ENCODE assay signal across 25 mouse cellular contexts in the genomic region with DNA sequence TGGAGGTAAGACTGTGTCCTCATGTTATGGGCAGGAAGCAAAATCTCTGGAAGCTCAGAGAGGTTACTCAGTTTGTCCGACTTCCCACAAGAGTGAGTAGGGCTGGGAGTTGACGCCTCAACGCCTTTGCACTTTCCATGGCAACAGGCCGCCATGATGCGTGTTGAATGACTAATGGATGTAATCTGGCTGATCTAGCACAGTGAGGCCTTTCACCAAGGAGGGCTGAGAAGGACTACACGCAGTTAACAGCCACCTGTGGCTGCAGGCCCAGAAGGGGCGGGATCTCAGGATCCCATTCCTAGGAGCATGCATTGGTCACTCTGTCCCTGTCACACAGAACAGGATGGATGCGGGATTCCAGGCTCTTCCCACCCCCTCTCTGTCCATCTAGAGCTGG. TPM values are rescaled to one million over a fixed set of nuclear protein-coding genes. Genes with fewer than 3 reads are reported as not detected.
DNase-seq lines count a peak whose midpoint lies in the region; ATAC-seq and TF ChIP-seq lines count a peak whose summit lies in the region.
"Had no signal": no experiment of that assay in that cellular context is flagged by ENCODE, and none has a peak within 500 bp of the region (broad histone marks: within the 10 kb centered on the region; RNA-seq: fewer than 3 reads in every experiment).

No protein-coding gene starts in this region.

- no peaks in the 10 kb centered on the region for H3K27me3 ChIP-seq in cerebellum, adult 2 months (ENCODE audit: control insufficient read depth, insufficient read depth, low read length)
- peaks cover 2% of the 10 kb centered on the region; the same call in 1 of the 2 replicates for H3K27me3 ChIP-seq in hindbrain, embryonic 16.5 days (replicated peaks; ENCODE audit: control insufficient read depth, insufficient read depth, low read length)
- H3K27me3 ChIP-seq in hindbrain, embryonic 11.5 days (ENCODE audit: control insufficient read depth, insufficient read depth, low read length), result peaks cover 42% of the 10 kb centered on the region
- H3K27me3 ChIP-seq in midbrain, postnatal 0 days (ENCODE audit: insufficient read depth, low read length), result no peaks in the 10 kb centered on the region
- peaks cover 91% of the 10 kb centered on the region for H3K27me3 ChIP-seq in midbrain, embryonic 10.5 days (ENCODE audit: low read depth, poor library complexity, severe bottlenecking)
- H3K27me3 ChIP-seq in kidney, embryonic 16.5 days (ENCODE audit: insufficient read depth, low read length), result peaks cover 50% of the 10 kb centered on the region

- no peaks in the 10 kb centered on the region for H3K36me3 ChIP-seq in hindbrain, embryonic 16.5 days (ENCODE audit: control insufficient read depth, insufficient read depth, low read length)
- H3K36me3 ChIP-seq in hindbrain, embryonic 11.5 days (ENCODE audit: control insufficient read depth, insufficient read depth, low read length), result no peaks in the 10 kb centered on the region
- no peaks in the 10 kb centered on the region for H3K36me3 ChIP-seq in midbrain, postnatal 0 days (ENCODE audit: insufficient read depth, low read length)
- no peaks in the 10 kb centered on the region for H3K36me3 ChIP-seq in midbrain, embryonic 10.5 days
- H3K36me3 ChIP-seq in kidney, embryonic 16.5 days (ENCODE audit: insufficient read depth, low read length), result no peaks in the 10 kb centered on the region
- H3K36me3 ChIP-seq: embryonic facial prominence, embryonic 13.5 days; forebrain, embryonic 12.5 days; heart, embryonic 10.5 days; neural tube, embryonic 15.5 days had no signal

- 89% methylated on average over 8 of the region's 8 CpGs for WGBS in cerebellum, adult 2 months
- 47% methylated on average over 8 of the region's 8 CpGs for WGBS in hindbrain, embryonic 16.5 days
- WGBS in hindbrain, embryonic 11.5 days, result 65% methylated on average over 8 of the region's 8 CpGs
- 63% methylated on average over 8 of the region's 8 CpGs for WGBS in midbrain, postnatal 0 days
- 78% methylated on average over 8 of the region's 8 CpGs for WGBS in midbrain, embryonic 10.5 days
- WGBS in kidney, embryonic 16.5 days, result 69% methylated on average over 8 of the region's 8 CpGs

- peaks cover 10% of the 10 kb centered on the region for H3K4me1 ChIP-seq in cerebellum, adult 2 months (ENCODE audit: control insufficient read depth, insufficient read depth, low read length)
- peaks cover 28% of the 10 kb centered on the region for H3K4me1 ChIP-seq in hindbrain, embryonic 16.5 days (ENCODE audit: control insufficient read depth, insufficient read depth, low read depth, low read length)
- H3K4me1 ChIP-seq in hindbrain, embryonic 11.5 days (replicated peaks; ENCODE audit: control insufficient read depth, insufficient read depth, low read length), result peaks cover 11% of the 10 kb centered on the region
- peaks cover 17% of the 10 kb centered on the region for H3K4me1 ChIP-seq in midbrain, postnatal 0 days (ENCODE audit: insufficient read depth, low read length)
- H3K4me1 ChIP-seq in midbrain, embryonic 10.5 days, result peaks cover 37% of the 10 kb centered on the region
- peaks cover 18% of the 10 kb centered on the region for H3K4me1 ChIP-seq in kidney, embryonic 16.5 days (ENCODE audit: insufficient read depth, low read length)

- H3K27ac ChIP-seq in cerebellum, adult 2 months (ENCODE audit: insufficient read depth, low read length), result no peak overlapping the region
- H3K27ac ChIP-seq in hindbrain, embryonic 16.5 days (ENCODE audit: low read depth, low read length), result no peak overlapping the region
- H3K27ac ChIP-seq in hindbrain, embryonic 11.5 days (ENCODE audit: low read depth, low read length), result no peak overlapping the region
- H3K27ac ChIP-seq in midbrain, postnatal 0 days (ENCODE audit: low read depth, low read length), result no peak overlapping the region
- H3K27ac ChIP-seq in midbrain, embryonic 10.5 days (replicated peaks), result no peak overlapping the region
- H3K27ac ChIP-seq in kidney, embryonic 16.5 days (ENCODE audit: low read length), result no peak overlapping the region
- H3K27ac ChIP-seq: embryonic facial prominence, embryonic 13.5 days; forebrain, embryonic 12.5 days; gastrocnemius, adult 2 months; heart, embryonic 10.5 days; left cerebral cortex, adult 2 months had no signal

- no peak for TF ChIP-seq POLR2A in cerebellum, adult 2 months (IDR thresholded peaks at IDR 0.05; ENCODE audit: borderline replicate concordance, insufficient read depth, low read length)

- no peak overlapping the region for H3K4me3 ChIP-seq in cerebellum, adult 2 months (replicated peaks; ENCODE audit: insufficient read depth, low read depth, low read length)
- H3K4me3 ChIP-seq in hindbrain, embryonic 16.5 days (ENCODE audit: low read length), result no peak overlapping the region
- no peak overlapping the region for H3K4me3 ChIP-seq in hindbrain, embryonic 11.5 days (ENCODE audit: low read depth, low read length)
- no peak overlapping the region for H3K4me3 ChIP-seq in midbrain, postnatal 0 days (ENCODE audit: low read depth, low read length)
- no peak overlapping the region for H3K4me3 ChIP-seq in midbrain, embryonic 10.5 days
- no peak overlapping the region for H3K4me3 ChIP-seq in kidney, embryonic 16.5 days (ENCODE audit: low read length)
- H3K4me3 ChIP-seq: embryonic facial prominence, embryonic 13.5 days; erythroblast, embryonic 14.5 days; forebrain, embryonic 12.5 days; gastrocnemius, adult 2 months; heart, embryonic 10.5 days had no signal

- peak; percentile 26 to 28 for DNase-seq in cerebellum, adult 2 months
- no peak for DNase-seq in cerebellum, postnatal 10 days
- DNase-seq in hindbrain, embryonic 11.5 days (ENCODE audit: low spot score), result no peak
- DNase-seq in midbrain, postnatal 0 days (ENCODE audit: low spot score), result peak; percentile 72
- no peak for DNase-seq in midbrain, embryonic 10.5 days (ENCODE audit: low spot score)
- DNase-seq: adrenal gland, postnatal 36 days; cerebellum, postnatal 14 days; embryo, embryonic 11 days; gastrocnemius, adult 2 months; heart, postnatal 4 days; kidney, adult 9 months; kidney, postnatal 25 days; lung, postnatal 4 days; spleen, adult 18-20 months had no signal

- no peaks in the 10 kb centered on the region for H3K9me3 ChIP-seq in hindbrain, embryonic 16.5 days (ENCODE audit: control insufficient read depth, low read length)
- no peaks in the 10 kb centered on the region for H3K9me3 ChIP-seq in hindbrain, embryonic 11.5 days (ENCODE audit: control insufficient read depth, low read length)
- no peaks in the 10 kb centered on the region for H3K9me3 ChIP-seq in midbrain, postnatal 0 days (ENCODE audit: low read length)
- H3K9me3 ChIP-seq in midbrain, embryonic 10.5 days (replicated peaks), result no peaks in the 10 kb centered on the region
- H3K9me3 ChIP-seq in kidney, embryonic 16.5 days (ENCODE audit: low read length), result no peaks in the 10 kb centered on the region
- H3K9me3 ChIP-seq: embryonic facial prominence, embryonic 13.5 days; forebrain, embryonic 12.5 days; heart, embryonic 10.5 days; neural tube, embryonic 15.5 days had no signal

- H3K9ac ChIP-seq in hindbrain, embryonic 16.5 days (ENCODE audit: low read depth, low read length), result no peak overlapping the region
- no peak overlapping the region for H3K9ac ChIP-seq in hindbrain, embryonic 11.5 days (ENCODE audit: low read depth, low read length)
- H3K9ac ChIP-seq in midbrain, postnatal 0 days (replicated peaks; ENCODE audit: low read length, poor library complexity, severe bottlenecking), result no peak overlapping the region
- no peak overlapping the region for H3K9ac ChIP-seq in kidney, embryonic 16.5 days (replicated peaks; ENCODE audit: low read length)

- TF ChIP-seq CTCF in cerebellum, adult 2 months (IDR thresholded peaks at IDR 0.05; ENCODE audit: borderline replicate concordance, insufficient read depth, low read depth, low read length), result no peak
- no peak for TF ChIP-seq CTCF in midbrain, postnatal 0 days (IDR thresholded peaks at IDR 0.05)

- no peak overlapping the region for H3K4me2 ChIP-seq in hindbrain, embryonic 16.5 days (ENCODE audit: low read length)
- no peak overlapping the region for H3K4me2 ChIP-seq in hindbrain, embryonic 11.5 days (replicated peaks; ENCODE audit: low read depth, low read length)
- H3K4me2 ChIP-seq in midbrain, postnatal 0 days (ENCODE audit: low read depth, low read length, poor library complexity, severe bottlenecking), result no peak overlapping the region
- no peak overlapping the region for H3K4me2 ChIP-seq in kidney, embryonic 16.5 days (replicated peaks; ENCODE audit: low read depth, low read length)
- H3K4me2 ChIP-seq: embryonic facial prominence, embryonic 13.5 days; forebrain, embryonic 12.5 days had no signal

- ATAC-seq in hindbrain, embryonic 16.5 days, result peak; percentile 38; the same call in 1 of the 2 replicates
- no peak for ATAC-seq in hindbrain, embryonic 11.5 days (ENCODE audit: low FRiP score)
- no peak for ATAC-seq in midbrain, postnatal 0 days (ENCODE audit: low FRiP score)
- no peak for ATAC-seq in kidney, embryonic 16.5 days (ENCODE audit: low FRiP score, low TSS enrichment)
- ATAC-seq: intestine, embryonic 16.5 days; Patski had no signal

RNA-seq across cellular contexts. Expression of gene Dtx1, which starts 1.0 kb away (rescaled TPM):
- 123 and 127 TPM in 2 replicates for polyA plus RNA-seq in cerebellum, adult 2 months (2012; rRNA removed)
- 44.8 and 46.6 TPM in 2 replicates for polyA plus RNA-seq in hindbrain, embryonic 16.5 days (2015; fragmentation: Nextera tagmentation; extraction: Ambion mirVana)
- 4.6 and 5.0 TPM in 2 replicates for polyA plus RNA-seq in hindbrain, embryonic 11.5 days (2014; fragmentation: Nextera tagmentation; extraction: Ambion mirVana)
- total RNA-seq in midbrain, postnatal 0 days (2014; rRNA removed), result 240 and 242 TPM in 2 replicates
- polyA plus RNA-seq in midbrain, postnatal 0 days (2015; fragmentation: Nextera tagmentation; extraction: Ambion mirVana), result 63.0 and 67.9 TPM in 2 replicates
- polyA plus RNA-seq in midbrain, embryonic 10.5 days (2016; fragmentation: Nextera tagmentation; extraction: Ambion mirVana), result 2.2 and 4.8 TPM in 2 replicates
- 5.4 and 7.9 TPM in 2 replicates for polyA plus RNA-seq in kidney, embryonic 16.5 days (2015; fragmentation: Nextera tagmentation; extraction: Ambion mirVana)
- polyA plus RNA-seq: erythroblast, embryonic 14.5 days; liver, embryonic 16.5 days had no signal

RNA-seq across cellular contexts. Expression of gene Oas2, which starts 36.9 kb away (rescaled TPM):
- polyA plus RNA-seq in cerebellum, adult 2 months (2012; rRNA removed), result 0.41 and 0.80 TPM in 2 replicates
- polyA plus RNA-seq in hindbrain, embryonic 16.5 days (2015; fragmentation: Nextera tagmentation; extraction: Ambion mirVana), result 0.19 and 0.43 TPM in 2 replicates
- polyA plus RNA-seq in hindbrain, embryonic 11.5 days (2014; fragmentation: Nextera tagmentation; extraction: Ambion mirVana), result 0.13 TPM in 1 of 2 replicates, not detected in the other
- 0.27 and 1.4 TPM in 2 replicates for total RNA-seq in midbrain, postnatal 0 days (2014; rRNA removed)
- 0.31 and 0.37 TPM in 2 replicates for polyA plus RNA-seq in midbrain, postnatal 0 days (2015; fragmentation: Nextera tagmentation; extraction: Ambion mirVana)
- polyA plus RNA-seq in midbrain, embryonic 10.5 days (2016; fragmentation: Nextera tagmentation; extraction: Ambion mirVana), result 0.09 TPM in 1 of 2 replicates, not detected in the other
- polyA plus RNA-seq in kidney, embryonic 16.5 days (2015; fragmentation: Nextera tagmentation; extraction: Ambion mirVana), result 0.44 and 0.51 TPM in 2 replicates
- polyA plus RNA-seq: erythroblast, embryonic 14.5 days; heart, embryonic 10.5 days; Patski had no signal

Comparison
In these comparisons a context has a peak if more than half of its experiments do, and no peak if none do; other contexts are left out.
1. DNase-seq: peak in cerebellum, adult 2 months (2 of 2) and midbrain, postnatal 0 days (single experiment); none in cerebellum, postnatal 10 days (0 of 2), hindbrain, embryonic 11.5 days (single experiment) and midbrain, embryonic 10.5 days (single experiment).